Mouse (Mus musculus): Measurements from ENCODE around the gene Itgb2l.

- no peak for TF ChIP-seq CTCF (IDR thresholded peaks at IDR 0.05; ENCODE audit: low read depth)
- TF ChIP-seq EP300 (IDR thresholded peaks at IDR 0.05; ENCODE audit: low read depth) = no peak
Observed at GRCm38 (mm10) chr16:96457612-96458011, 14.2 kb upstream of the Itgb2l start.
